Mouse (Mus musculus) liver, adult 2 months (tissue): ENCODE data around the gene Fanca. TPM values are rescaled to one million over a fixed set of nuclear protein-coding genes. Genes with fewer than 3 reads are reported as not detected.

ENCODE experiments used
- DNase-seq: peaks from one replicate; pipeline ENCODE4 v3.0.0-alpha.2; 2011; ENCODE audit warnings: low read depth, low spot score; ENCODE audit errors: extremely low read depth
- H3K27ac ChIP-seq: fragments of 200-500 bp; replicated peaks from 2 replicates; pipeline ENCODE4 v1.5.1; 2012; ENCODE audit warnings: low read depth, mild to moderate bottlenecking, control low read depth, inconsistent platforms, low read length; ENCODE audit not compliant: insufficient read depth
- H3K27me3 ChIP-seq: fragments of 200-500 bp; 2 replicates; pipeline ENCODE4 v1.6.1; 2012; ENCODE audit warnings: mild to moderate bottlenecking, moderate library complexity, low read length, inconsistent platforms; ENCODE audit not compliant: control insufficient read depth, insufficient read depth
- H3K36me3 ChIP-seq: fragments of 200-500 bp; 2 replicates; pipeline ENCODE4 v1.6.1; 2012; ENCODE audit warnings: low read length, inconsistent platforms; ENCODE audit not compliant: control insufficient read depth, insufficient read depth
- H3K4me1 ChIP-seq: fragments of 200-500 bp; 2 replicates; pipeline ENCODE4 v1.6.1; 2011; ENCODE audit warnings: low read length; ENCODE audit not compliant: control insufficient read depth, insufficient read depth
- H3K4me3 ChIP-seq: fragments of 200-500 bp; 2 replicates; pipeline ENCODE4 v1.5.1; 2011; ENCODE audit warnings: low read depth, mild to moderate bottlenecking, control low read depth, low read length, moderate library complexity; ENCODE audit not compliant: insufficient read depth
- H3K79me2 ChIP-seq: fragments of 200-500 bp; 2 replicates; pipeline ENCODE4 v1.6.1; 2012; ENCODE audit warnings: inconsistent platforms, mild to moderate bottlenecking, low read length, moderate library complexity; ENCODE audit not compliant: control insufficient read depth, insufficient read depth
- H3K9ac ChIP-seq: fragments of 200-500 bp; 2 replicates; pipeline ENCODE4 v1.6.1; 2012; ENCODE audit warnings: low read depth, mild to moderate bottlenecking, control low read depth, inconsistent platforms, low read length
- CTCF ChIP-seq: fragments of 200-500 bp; IDR thresholded peaks from 2 replicates; pipeline ENCODE4 v1.5.1; 2011; ENCODE audit warnings: low read depth, low read length, control low read depth
- POLR2A ChIP-seq: fragments of 200-500 bp; IDR thresholded peaks from 2 replicates; pipeline ENCODE4 v1.6.1; 2011; ENCODE audit warnings: low read length, control low read depth; ENCODE audit not compliant: insufficient read depth; ENCODE audit errors: extremely low read depth
- WGBS: fragments of 180-500 bp; shearing (Covaris S2); methylation state at CpG from one replicate; pipeline ENCODE4 v1.1.7; 2018; 5-methylcytosine and 5-hydroxymethylcytosine counted together
- polyA plus RNA-seq: library from polyadenylated mRNA; depleted of rRNA; stranded (reverse); fragments of >200 nt; gene quantifications from 2 replicates; pipeline ENCODE4 v1.2.3, GENCODE M21; 2012
- total RNA-seq: library from RNA; depleted of rRNA; stranded (reverse); fragments of >200 nt; gene quantifications from 2 replicates; pipeline ENCODE4 v1.2.3, GENCODE M21; 2014

Fanca gene
- total and polyA plus RNA-seq, 2 experiments = 1.1 to 1.8 TPM

- TF ChIP-seq CTCF (no peak), POLR2A (no peak)
- Histone ChIP-seq H3K9ac (no peak overlapping the region), H3K27ac (no peak overlapping the region), H3K4me3 (peak overlapping the region; percentile 40; the same call in 1 of the 2 replicates), H3K36me3 (no peaks in the 10 kb centered on the region), H3K79me2 (no peaks in the 10 kb centered on the region), H3K27me3 (peaks cover 4% of the 10 kb centered on the region; the same call in 1 of the 2 replicates), H3K4me1 (no peaks in the 10 kb centered on the region)
- 32% methylated on average over 21 of the region's 21 CpGs for WGBS
- no peak for DNase-seq
These were observed 14.8 kb upstream of the Fanca start for GRCm38 (mm10) chr8:123333091-123333587.

GRCm38 (mm10) chr8:123332262-123333090 is 14.1 kb upstream of the Fanca start, which contains the start of gene Spire2:
Gene Spire2, plus strand, starts transcription at chr8:123332713.
- peaks cover 4% of the 10 kb centered on the region; the same call in 1 of the 2 replicates for H3K27me3 ChIP-seq
- H3K4me1 ChIP-seq = no peaks in the 10 kb centered on the region; the same call in 1 of the 2 replicates
- DNase-seq = no peak
- WGBS = 2% methylated on average over 79 of the region's 85 CpGs
- no peaks in the 10 kb centered on the region for H3K79me2 ChIP-seq
- no peak within 1 kb of the TSS for H3K27ac ChIP-seq
- H3K9ac ChIP-seq = no peak within 1 kb of the TSS
- TF ChIP-seq CTCF = no peak
- TF ChIP-seq POLR2A = no peak
- H3K36me3 ChIP-seq = no peaks in the 10 kb centered on the region
- H3K4me3 ChIP-seq = peak within 1 kb of the TSS; percentile 40; the same call in 1 of the 2 replicates

GRCm38 (mm10) chr8:123331810-123332209 is 13.4 kb upstream of the Fanca start:
- no peak for TF ChIP-seq POLR2A
- TF ChIP-seq CTCF = no peak
- Histone ChIP-seq H3K36me3 (no peaks in the 10 kb centered on the region), H3K79me2 (no peaks in the 10 kb centered on the region), H3K4me3 (no peak overlapping the region), H3K9ac (no peak overlapping the region), H3K4me1 (no peaks in the 10 kb centered on the region; the same call in 1 of the 2 replicates), H3K27me3 (peaks cover 4% of the 10 kb centered on the region; the same call in 1 of the 2 replicates), H3K27ac (no peak overlapping the region)
- no peak for DNase-seq
- 71% methylated on average over 8 of the region's 8 CpGs for WGBS

- H3K27me3 ChIP-seq = peaks cover 4% of the 10 kb centered on the region; the same call in 1 of the 2 replicates
- H3K36me3 ChIP-seq = no peaks in the 10 kb centered on the region
- H3K79me2 ChIP-seq = no peaks in the 10 kb centered on the region
- no peak overlapping the region for H3K27ac ChIP-seq
- TF ChIP-seq POLR2A = no peak
- TF ChIP-seq CTCF = no peak
- DNase-seq = no peak
- H3K4me3 ChIP-seq = no peak overlapping the region
- H3K4me1 ChIP-seq = no peaks in the 10 kb centered on the region; the same call in 1 of the 2 replicates
- H3K9ac ChIP-seq = no peak overlapping the region
- WGBS = 82% methylated on average over 2 of the region's 2 CpGs
These were observed 12.9 kb upstream of the Fanca start for GRCm38 (mm10) chr8:123331301-123331700.

GRCm38 (mm10) chr8:123330701-123331100 is 12.3 kb upstream of the Fanca start:
- Histone ChIP-seq H3K27ac (no peak overlapping the region), H3K9ac (no peak overlapping the region), H3K4me3 (no peak overlapping the region), H3K79me2 (no peaks in the 10 kb centered on the region), H3K36me3 (no peaks in the 10 kb centered on the region), H3K27me3 (peaks cover 4% of the 10 kb centered on the region; the same call in 1 of the 2 replicates), H3K4me1 (no peaks in the 10 kb centered on the region; the same call in 1 of the 2 replicates)
- TF ChIP-seq POLR2A = no peak
- no peak for TF ChIP-seq CTCF
- no peak for DNase-seq
- WGBS = 64% methylated on average over 6 of the region's 6 CpGs
